Mouse (Mus musculus) liver, adult (tissue): ENCODE measurements around the gene Olfr1170.

ENCODE experiments used
- GATA4 ChIP-seq: IDR thresholded peaks from 2 replicates; pipeline ENCODE4 v1.6.1; 2014; ENCODE audit warnings: mild to moderate bottlenecking, low read length; ENCODE audit not compliant: insufficient replicate concordance

The Olfr1170 gene

GRCm38 (mm10) chr2:88228234-88228633 lies at the start of gene Olfr1170:
TSS of gene Olfr1170 (minus strand) at chr2:88228334.
- no peak for TF ChIP-seq GATA4

GRCm38 (mm10) chr2:88220784-88221183 lies 7.3 kb downstream of the Olfr1170 start:
- no peak for TF ChIP-seq GATA4

- TF ChIP-seq GATA4, result no peak
Observed at GRCm38 (mm10) chr2:88181580-88181979, 46.6 kb downstream of the Olfr1170 start, which contains the start of gene Olfr1168. TSS of gene Olfr1168 (plus strand) at chr2:88181880.
